In the genomic region with DNA sequence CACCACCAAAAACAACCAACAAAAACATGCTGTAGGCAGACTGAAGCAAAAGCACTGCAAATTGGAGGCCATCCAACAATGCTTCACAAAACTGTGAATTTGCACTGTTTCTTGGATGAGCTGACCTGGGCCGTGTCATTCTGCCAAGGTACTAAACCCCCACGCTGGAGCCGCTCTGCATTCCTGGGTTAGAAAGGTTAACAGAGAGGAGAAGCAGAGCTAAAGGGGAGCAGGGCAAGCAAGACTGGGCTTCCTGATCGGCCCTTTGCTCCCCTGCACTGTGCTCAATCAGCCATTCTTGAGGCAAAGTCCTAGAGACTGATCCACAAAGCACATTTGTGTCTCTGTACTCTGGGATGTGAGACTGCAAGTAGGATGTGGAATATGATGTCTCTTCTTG, we compare ENCODE assay signal across 11 mouse cellular contexts.
"Had no signal": no experiment of that assay in that cellular context is flagged by ENCODE, and none has a peak within 500 bp of the region (broad histone marks: within the 10 kb centered on the region; RNA-seq: fewer than 3 reads in every experiment).

No protein-coding gene starts in this region.

- H3K4me3 ChIP-seq: limb, embryonic 15.5 days; midbrain, embryonic 13.5 days; neural tube, embryonic 15.5 days had no signal

- H3K36me3 ChIP-seq: limb, embryonic 15.5 days had no signal

- DNase-seq: lung, adult 18-20 months; retina, postnatal 1 day; right cerebral cortex, postnatal 4 days; spleen, adult 18-20 months; thymus, adult 18-20 months; thymus, postnatal 14 days had no signal

- H3K9me3 ChIP-seq: limb, embryonic 15.5 days; midbrain, embryonic 13.5 days; neural tube, embryonic 15.5 days had no signal

- ATAC-seq: hindbrain, postnatal 0 days; midbrain, embryonic 13.5 days had no signal

- H3K4me1 ChIP-seq: limb, embryonic 15.5 days had no signal

- H3K9ac ChIP-seq: limb, embryonic 15.5 days; liver, embryonic 14.5 days; midbrain, embryonic 13.5 days; neural tube, embryonic 15.5 days had no signal

- H3K27me3 ChIP-seq: limb, embryonic 15.5 days; midbrain, embryonic 13.5 days; neural tube, embryonic 15.5 days had no signal

- H3K4me2 ChIP-seq: limb, embryonic 15.5 days; midbrain, embryonic 13.5 days; neural tube, embryonic 15.5 days had no signal

- H3K27ac ChIP-seq: hindbrain, postnatal 0 days; limb, embryonic 15.5 days; liver, embryonic 14.5 days; midbrain, embryonic 13.5 days; neural tube, embryonic 15.5 days had no signal
